Mouse (Mus musculus): ENCODE measurements at regions not wholly inside any gene's neighbourhood (a gene's known extent, or its start where the extent isn't known, plus 50 kb on each side); places are given as distances from the start of the nearest gene placed in this dataset.

- H3K4me2 ChIP-seq (ENCODE audit: low read depth) = no peak overlapping the region
- no peaks in the 10 kb centered on the region for H3K9me3 ChIP-seq (ENCODE audit: low read length)
- TF ChIP-seq CTCF (IDR thresholded peaks at IDR 0.05; ENCODE audit: low read depth) = no peak
- WGBS = 85% methylated on average over 6 of the region's 6 CpGs
- ATAC-seq (no peak), DNase-seq (no peak)
- no peak overlapping the region for H3K9ac ChIP-seq
- no peak overlapping the region for H3K27ac ChIP-seq (ENCODE audit: low read depth, low read length)
- no peak overlapping the region for H3K4me3 ChIP-seq (ENCODE audit: low read depth, low read length)
- H3K27me3 ChIP-seq (ENCODE audit: insufficient read depth, low read length) = no peaks in the 10 kb centered on the region
- no peaks in the 10 kb centered on the region for H3K36me3 ChIP-seq (ENCODE audit: insufficient read depth)
- no peaks in the 10 kb centered on the region for H3K4me1 ChIP-seq (ENCODE audit: insufficient read depth)
These were observed 276.5 kb downstream of the Rps29 start for GRCm38 (mm10) chr12:68882503-68882902.

- no peak overlapping the region for H3K27ac ChIP-seq (ENCODE audit: low read depth, low read length)
- H3K36me3 ChIP-seq (ENCODE audit: insufficient read depth) = no peaks in the 10 kb centered on the region
- no peak overlapping the region for H3K4me3 ChIP-seq (ENCODE audit: low read depth, low read length)
- TF ChIP-seq CTCF (IDR thresholded peaks at IDR 0.05; ENCODE audit: low read depth) = no peak
- DNase-seq = no peak
- no peak overlapping the region for H3K9ac ChIP-seq
- H3K9me3 ChIP-seq (ENCODE audit: low read length) = no peaks in the 10 kb centered on the region
- H3K27me3 ChIP-seq (ENCODE audit: insufficient read depth, low read length) = no peaks in the 10 kb centered on the region
- no peaks in the 10 kb centered on the region for H3K4me1 ChIP-seq (ENCODE audit: insufficient read depth)
- no peak for ATAC-seq
- H3K4me2 ChIP-seq (ENCODE audit: low read depth) = no peak overlapping the region
These were observed 279.6 kb downstream of the Rps29 start for GRCm38 (mm10) chr12:68879425-68879824.

- TF ChIP-seq CTCF (IDR thresholded peaks at IDR 0.05; ENCODE audit: low read depth) = no peak
- no peak overlapping the region for H3K27ac ChIP-seq (ENCODE audit: low read depth, low read length)
- H3K9me3 ChIP-seq (ENCODE audit: low read length) = no peaks in the 10 kb centered on the region
- no peaks in the 10 kb centered on the region for H3K4me1 ChIP-seq (ENCODE audit: insufficient read depth)
- no peak overlapping the region for H3K4me2 ChIP-seq (ENCODE audit: low read depth)
- ATAC-seq (no peak), DNase-seq (no peak)
- H3K4me3 ChIP-seq (ENCODE audit: low read depth, low read length) = no peak overlapping the region
- H3K9ac ChIP-seq = no peak overlapping the region
- no peaks in the 10 kb centered on the region for H3K27me3 ChIP-seq (ENCODE audit: insufficient read depth, low read length)
- WGBS = 95% methylated on average over 4 of the region's 4 CpGs
- H3K36me3 ChIP-seq (ENCODE audit: insufficient read depth) = no peaks in the 10 kb centered on the region
These were observed 287.7 kb downstream of the Rps29 start for GRCm38 (mm10) chr12:68871259-68871658.

GRCm38 (mm10) chr12:68862991-68863356 is 296.0 kb downstream of the Rps29 start:
- 26% methylated on average over 3 of the region's 3 CpGs for WGBS

GRCm38 (mm10) chr12:68862313-68862990 is 296.5 kb downstream of the Rps29 start:
- Histone ChIP-seq H3K9ac (no peak overlapping the region), H3K4me2 (ENCODE audit: low read depth) (no peak overlapping the region), H3K4me3 (ENCODE audit: low read depth, low read length) (no peak overlapping the region), H3K27me3 (ENCODE audit: insufficient read depth, low read length) (no peaks in the 10 kb centered on the region), H3K9me3 (ENCODE audit: low read length) (no peaks in the 10 kb centered on the region), H3K36me3 (ENCODE audit: insufficient read depth) (no peaks in the 10 kb centered on the region), H3K4me1 (ENCODE audit: insufficient read depth) (no peaks in the 10 kb centered on the region), H3K27ac (ENCODE audit: low read depth, low read length) (no peak overlapping the region)
- peak; percentile 80; the same call in 1 of the 2 replicates for ATAC-seq
- peak; percentile 83 for TF ChIP-seq CTCF (IDR thresholded peaks at IDR 0.05; ENCODE audit: low read depth)
- peak; percentile 86 for DNase-seq
- WGBS = 44% methylated on average over 5 of the region's 5 CpGs

More at GRCm38 (mm10) chr12:68862991-68863356, 296.0 kb downstream of the Rps29 start:
- no peak for TF ChIP-seq CTCF (IDR thresholded peaks at IDR 0.05; ENCODE audit: low read depth)
- H3K9me3 ChIP-seq (ENCODE audit: low read length) = no peaks in the 10 kb centered on the region
- H3K4me1 ChIP-seq (ENCODE audit: insufficient read depth) = no peaks in the 10 kb centered on the region
- no peak for DNase-seq
- ATAC-seq = no peak
- H3K36me3 ChIP-seq (ENCODE audit: insufficient read depth) = no peaks in the 10 kb centered on the region
- no peak overlapping the region for H3K4me2 ChIP-seq (ENCODE audit: low read depth)
- H3K9ac ChIP-seq = no peak overlapping the region
- H3K27me3 ChIP-seq (ENCODE audit: insufficient read depth, low read length) = no peaks in the 10 kb centered on the region
- no peak overlapping the region for H3K27ac ChIP-seq (ENCODE audit: low read depth, low read length)
- no peak overlapping the region for H3K4me3 ChIP-seq (ENCODE audit: low read depth, low read length)

GRCm38 (mm10) chr12:68860332-68860731 is 298.7 kb downstream of the Rps29 start:
- DNase-seq (no peak), ATAC-seq (no peak)
- H3K4me2 ChIP-seq (ENCODE audit: low read depth) = no peak overlapping the region
- no peak overlapping the region for H3K9ac ChIP-seq
- no peaks in the 10 kb centered on the region for H3K4me1 ChIP-seq (ENCODE audit: insufficient read depth)
- 69% methylated on average over 2 of the region's 2 CpGs for WGBS
- no peak overlapping the region for H3K4me3 ChIP-seq (ENCODE audit: low read depth, low read length)
- no peaks in the 10 kb centered on the region for H3K27me3 ChIP-seq (ENCODE audit: insufficient read depth, low read length)
- H3K9me3 ChIP-seq (ENCODE audit: low read length) = no peaks in the 10 kb centered on the region
- no peak for TF ChIP-seq CTCF (IDR thresholded peaks at IDR 0.05; ENCODE audit: low read depth)
- H3K36me3 ChIP-seq (ENCODE audit: insufficient read depth) = no peaks in the 10 kb centered on the region
- no peak overlapping the region for H3K27ac ChIP-seq (ENCODE audit: low read depth, low read length)

- Histone ChIP-seq H3K9ac (no peak overlapping the region), H3K9me3 (ENCODE audit: low read length) (no peaks in the 10 kb centered on the region), H3K36me3 (ENCODE audit: insufficient read depth) (no peaks in the 10 kb centered on the region), H3K27ac (ENCODE audit: low read depth, low read length) (no peak overlapping the region), H3K4me2 (ENCODE audit: low read depth) (no peak overlapping the region), H3K27me3 (ENCODE audit: insufficient read depth, low read length) (no peaks in the 10 kb centered on the region), H3K4me3 (ENCODE audit: low read depth, low read length) (no peak overlapping the region), H3K4me1 (ENCODE audit: insufficient read depth) (no peaks in the 10 kb centered on the region)
- TF ChIP-seq CTCF (IDR thresholded peaks at IDR 0.05; ENCODE audit: low read depth) = no peak
- no peak for DNase-seq
- WGBS = 55% methylated on average over 9 of the region's 9 CpGs
- ATAC-seq = no peak
These were observed 309.3 kb downstream of the Rps29 start for GRCm38 (mm10) chr12:68849616-68850140.

All from forebrain, postnatal 0 days (tissue).